Mouse (Mus musculus) hindbrain, embryonic 11.5 days (tissue): Measurements from ENCODE around the gene Eps8l2. TPM values are rescaled to one million over a fixed set of nuclear protein-coding genes. Genes with fewer than 3 reads are reported as not detected.

Source experiments
- ATAC-seq: fragments of 200-750 bp; cut with Nextera tagmentation; 2 replicates; pipeline ENCODE4 v1.8.0; 2017; ENCODE audit warnings: mild to moderate bottlenecking, moderate TSS enrichment, moderate library complexity; ENCODE audit not compliant: low FRiP score
- DNase-seq: peaks from one replicate; pipeline ENCODE4 v3.0.0-alpha.2; 2015; ENCODE audit warnings: low spot score
- H3K27ac ChIP-seq: fragments of 300-500 bp; sonication (generic); 2 replicates; pipeline ENCODE4 v1.5.1; 2014; ENCODE audit warnings: mild to moderate bottlenecking, low read depth, low read length
- H3K27me3 ChIP-seq: fragments of 300-500 bp; sonication (generic); 2 replicates; pipeline ENCODE4 v1.6.1; 2014; ENCODE audit warnings: mild to moderate bottlenecking, low read length, moderate library complexity, mixed read lengths; ENCODE audit not compliant: control insufficient read depth, insufficient read depth
- H3K36me3 ChIP-seq: fragments of 300-500 bp; sonication (generic); 2 replicates; pipeline ENCODE4 v1.6.1; 2014; ENCODE audit warnings: mild to moderate bottlenecking, low read length, moderate library complexity, mixed read lengths; ENCODE audit not compliant: control insufficient read depth, insufficient read depth
- H3K4me1 ChIP-seq: fragments of 300-500 bp; sonication (generic); replicated peaks from 2 replicates; pipeline ENCODE4 v1.6.1; 2014; ENCODE audit warnings: low read length, mixed read lengths; ENCODE audit not compliant: control insufficient read depth, insufficient read depth
- H3K4me2 ChIP-seq: fragments of 300-500 bp; sonication (generic); replicated peaks from 2 replicates; pipeline ENCODE4 v1.6.1; 2014; ENCODE audit warnings: mild to moderate bottlenecking, low read depth, low read length
- H3K4me3 ChIP-seq: fragments of 300-500 bp; sonication (generic); 2 replicates; pipeline ENCODE4 v1.5.1; 2014; ENCODE audit warnings: low read depth, low read length
- H3K9ac ChIP-seq: fragments of 300-500 bp; sonication (generic); 2 replicates; pipeline ENCODE4 v1.6.1; 2014; ENCODE audit warnings: low read depth, low read length
- H3K9me3 ChIP-seq: fragments of 300-500 bp; sonication (generic); 2 replicates; pipeline ENCODE4 v1.6.1; 2016; ENCODE audit warnings: low read length; ENCODE audit not compliant: control insufficient read depth
- WGBS: fragments of 180-500 bp; shearing (Covaris S2); extraction: QIAGEN DNeasy Blood & Tissue Kit; methylation state at CpG from one replicate; pipeline ENCODE4 v1.1.7; 2014; 5-methylcytosine and 5-hydroxymethylcytosine counted together
- polyA plus RNA-seq: library from polyadenylated mRNA; unstranded; fragments of >200 nt; fragmentation: Nextera tagmentation; extraction: Ambion mirVana; gene quantifications from 2 replicates; pipeline ENCODE4 v1.2.1, GENCODE M21; 2014

Eps8l2 gene
- polyA plus RNA-seq, 1 experiment from 2014 or later: 2.6 TPM

DNA sequence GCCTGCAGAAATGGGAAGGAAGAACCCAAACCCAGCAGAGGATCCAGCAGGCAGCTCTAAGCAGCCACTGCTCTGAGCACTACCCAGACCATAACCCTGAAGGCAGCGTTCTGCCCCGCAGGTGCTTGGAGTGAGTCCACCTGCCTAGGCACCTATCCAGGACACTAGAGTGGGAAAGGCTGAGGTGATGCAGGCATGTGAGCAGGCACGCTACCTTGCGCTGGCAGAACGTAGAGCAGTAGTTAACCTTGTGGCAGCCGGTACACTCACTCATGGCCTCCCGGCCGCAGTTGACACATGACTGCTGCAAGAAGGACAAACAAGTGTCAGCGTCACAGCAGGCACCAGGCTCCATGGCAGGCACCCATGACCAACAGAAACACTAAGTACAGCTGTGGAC lies 37.3 kb upstream of the Eps8l2 start:
- Histone ChIP-seq H3K9ac (no peak overlapping the region), H3K36me3 (0 out of 2 replicates have a peak, but pooled peaks cover 6% of the 10 kb centered on the region), H3K4me2 (no peak overlapping the region), H3K9me3 (no peaks in the 10 kb centered on the region), H3K4me1 (no peaks in the 10 kb centered on the region), H3K4me3 (no peak overlapping the region), H3K27me3 (no peaks in the 10 kb centered on the region; the same call in 1 of the 2 replicates), H3K27ac (no peak overlapping the region)
- DNase-seq (no peak), ATAC-seq (no peak)
- WGBS: 96% methylated on average over 9 of the region's 9 CpGs

DNA sequence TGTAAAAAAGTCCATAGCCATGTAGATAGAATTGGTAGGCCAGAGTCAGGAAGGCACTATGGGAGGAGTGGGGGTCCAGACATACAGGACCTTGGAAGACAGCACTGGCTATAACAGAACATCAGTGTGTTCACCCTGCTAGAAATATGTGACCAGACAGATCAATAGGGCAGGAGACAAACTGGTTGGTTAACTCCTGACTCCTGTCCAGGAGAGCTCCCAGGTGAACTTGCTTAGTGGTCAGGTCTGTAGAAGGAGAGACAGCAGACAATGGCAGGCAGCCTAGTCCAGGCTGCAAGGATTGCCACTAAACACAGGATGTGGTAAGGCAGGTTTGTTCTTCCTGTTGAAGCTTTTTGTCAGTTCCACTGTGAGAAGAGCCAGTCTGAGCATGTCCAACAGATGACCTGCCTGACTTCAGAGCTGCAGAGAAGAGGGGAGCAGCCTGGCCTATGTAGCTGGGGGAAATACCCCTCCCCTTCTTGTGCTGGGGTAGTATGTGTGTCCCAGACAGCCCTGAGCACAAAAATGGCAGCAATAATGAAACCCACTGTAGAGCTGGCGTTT lies 35.9 kb upstream of the Eps8l2 start:
- H3K27me3 ChIP-seq: no peaks in the 10 kb centered on the region
- no peak overlapping the region for H3K27ac ChIP-seq
- H3K4me1 ChIP-seq: no peaks in the 10 kb centered on the region
- no peak for ATAC-seq
- no peak overlapping the region for H3K4me3 ChIP-seq
- no peak for DNase-seq
- 83% methylated on average over 1 of the region's 1 CpGs for WGBS
- H3K9me3 ChIP-seq: no peaks in the 10 kb centered on the region
- H3K4me2 ChIP-seq: no peak overlapping the region
- 0 out of 2 replicates have a peak, but pooled peaks cover 6% of the 10 kb centered on the region for H3K36me3 ChIP-seq
- H3K9ac ChIP-seq: no peak overlapping the region

DNA sequence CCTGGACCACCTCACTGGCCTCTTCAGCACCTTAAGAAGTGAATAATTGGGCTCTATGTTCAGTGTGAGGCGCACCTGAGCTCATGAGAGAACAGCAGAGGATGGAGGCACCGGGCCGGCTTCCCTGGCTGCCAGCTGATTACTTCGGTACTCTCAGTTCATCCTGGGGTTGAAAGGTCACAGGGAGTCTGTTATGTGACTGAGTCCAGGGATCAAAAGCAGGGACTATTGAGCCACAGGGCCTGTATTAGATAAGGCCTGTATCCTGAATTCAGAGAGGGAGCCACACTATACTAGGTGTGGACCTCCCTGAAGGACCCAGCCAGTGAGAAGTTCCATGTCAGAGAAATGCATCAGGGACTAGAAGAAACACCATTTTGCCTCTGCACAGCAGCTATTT lies 34.1 kb upstream of the Eps8l2 start:
- Histone ChIP-seq H3K9me3 (no peaks in the 10 kb centered on the region), H3K9ac (no peak overlapping the region), H3K4me3 (no peak overlapping the region), H3K4me1 (no peaks in the 10 kb centered on the region), H3K4me2 (no peak overlapping the region), H3K27me3 (no peaks in the 10 kb centered on the region), H3K27ac (no peak overlapping the region), H3K36me3 (peaks cover 8% of the 10 kb centered on the region; the same call in 1 of the 2 replicates)
- DNase-seq: no peak
- 90% methylated on average over 4 of the region's 4 CpGs for WGBS
- ATAC-seq: no peak

GRCm38 (mm10) chr7:141314416-141314815 lies 24.3 kb upstream of the Eps8l2 start:
- ATAC-seq (no peak), DNase-seq (no peak)
- Histone ChIP-seq H3K4me3 (no peak overlapping the region), H3K27ac (no peak overlapping the region), H3K4me1 (no peaks in the 10 kb centered on the region), H3K9ac (no peak overlapping the region), H3K4me2 (no peak overlapping the region), H3K36me3 (peaks cover 18% of the 10 kb centered on the region; the same call in 1 of the 2 replicates), H3K9me3 (no peaks in the 10 kb centered on the region), H3K27me3 (no peaks in the 10 kb centered on the region)
- 93% methylated on average over 2 of the region's 2 CpGs for WGBS

- H3K27ac ChIP-seq: no peak overlapping the region
- ATAC-seq (no peak), DNase-seq (no peak)
- WGBS: 92% methylated on average over 8 of the region's 8 CpGs
- peaks cover 18% of the 10 kb centered on the region; the same call in 1 of the 2 replicates for H3K36me3 ChIP-seq
- no peaks in the 10 kb centered on the region for H3K4me1 ChIP-seq
- no peak overlapping the region for H3K9ac ChIP-seq
- no peaks in the 10 kb centered on the region for H3K27me3 ChIP-seq
- no peak overlapping the region for H3K4me3 ChIP-seq
- H3K4me2 ChIP-seq: no peak overlapping the region
- no peaks in the 10 kb centered on the region for H3K9me3 ChIP-seq
Observed at GRCm38 (mm10) chr7:141315076-141315475, 23.6 kb upstream of the Eps8l2 start.

DNA sequence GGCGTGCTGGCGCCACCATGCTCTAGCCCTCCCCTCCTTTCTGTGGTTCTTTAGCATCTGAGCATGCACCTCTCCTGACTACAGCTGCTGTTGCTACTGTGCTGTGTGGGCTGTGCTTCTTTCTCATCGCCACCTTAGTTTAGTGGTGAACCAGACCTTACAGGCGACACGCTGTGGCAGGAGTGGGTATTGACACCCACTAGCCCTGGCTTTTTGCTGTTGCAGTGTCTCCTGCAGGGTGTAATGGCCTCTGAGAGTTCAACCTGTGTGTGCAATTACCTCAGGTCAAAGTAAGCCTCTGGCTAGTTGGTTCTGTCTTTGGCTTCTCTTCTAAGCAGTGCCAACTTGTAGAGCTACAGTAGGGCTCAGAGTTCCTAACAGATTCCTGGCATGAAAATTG lies 22.7 kb upstream of the Eps8l2 start:
- no peaks in the 10 kb centered on the region for H3K27me3 ChIP-seq
- H3K36me3 ChIP-seq: peaks cover 18% of the 10 kb centered on the region; the same call in 1 of the 2 replicates
- H3K9me3 ChIP-seq: no peaks in the 10 kb centered on the region
- no peak overlapping the region for H3K4me2 ChIP-seq
- H3K27ac ChIP-seq: no peak overlapping the region
- H3K4me1 ChIP-seq: no peaks in the 10 kb centered on the region
- no peak overlapping the region for H3K9ac ChIP-seq
- ATAC-seq (no peak), DNase-seq (peak; percentile 36)
- no peak overlapping the region for H3K4me3 ChIP-seq
- 82% methylated on average over 5 of the region's 5 CpGs for WGBS

- H3K27me3 ChIP-seq: no peaks in the 10 kb centered on the region
- H3K9me3 ChIP-seq: no peaks in the 10 kb centered on the region
- ATAC-seq (no peak), DNase-seq (no peak)
- 79% methylated on average over 1 of the region's 1 CpGs for WGBS
- H3K36me3 ChIP-seq: peaks cover 27% of the 10 kb centered on the region
- no peaks in the 10 kb centered on the region for H3K4me1 ChIP-seq
- H3K27ac ChIP-seq: no peak overlapping the region
- H3K9ac ChIP-seq: no peak overlapping the region
- H3K4me2 ChIP-seq: no peak overlapping the region
- no peak overlapping the region for H3K4me3 ChIP-seq
Observed at GRCm38 (mm10) chr7:141317619-141318132, 21.0 kb upstream of the Eps8l2 start.

- no peak for DNase-seq
- Histone ChIP-seq H3K36me3 (peaks cover 23% of the 10 kb centered on the region), H3K4me1 (no peaks in the 10 kb centered on the region), H3K4me2 (no peak overlapping the region), H3K9ac (no peak overlapping the region), H3K27me3 (no peaks in the 10 kb centered on the region), H3K9me3 (no peaks in the 10 kb centered on the region), H3K27ac (no peak overlapping the region), H3K4me3 (no peak overlapping the region)
- ATAC-seq: no peak
- 88% methylated on average over 2 of the region's 2 CpGs for WGBS
Observed at GRCm38 (mm10) chr7:141319446-141319845, 19.2 kb upstream of the Eps8l2 start.

GRCm38 (mm10) chr7:141324686-141325085 lies 14.0 kb upstream of the Eps8l2 start:
- 96% methylated on average over 1 of the region's 1 CpGs for WGBS
- Histone ChIP-seq H3K36me3 (peaks cover 15% of the 10 kb centered on the region), H3K9me3 (no peaks in the 10 kb centered on the region), H3K27ac (no peak overlapping the region), H3K9ac (no peak overlapping the region), H3K27me3 (no peaks in the 10 kb centered on the region), H3K4me3 (no peak overlapping the region), H3K4me2 (no peak overlapping the region), H3K4me1 (peaks cover 11% of the 10 kb centered on the region)
- ATAC-seq (no peak), DNase-seq (no peak)
